Mouse (Mus musculus): ENCODE results near the gene Sptbn2. TPM values are rescaled to one million over a fixed set of nuclear protein-coding genes. Genes with fewer than 3 reads are reported as not detected.
A peak's percentile ranks its signal among the peaks of the same experiment; 100 is the strongest.

Sptbn2 gene
- polyA plus RNA-seq, 1 experiment from 2014 or later: 7.7 TPM

DNA sequence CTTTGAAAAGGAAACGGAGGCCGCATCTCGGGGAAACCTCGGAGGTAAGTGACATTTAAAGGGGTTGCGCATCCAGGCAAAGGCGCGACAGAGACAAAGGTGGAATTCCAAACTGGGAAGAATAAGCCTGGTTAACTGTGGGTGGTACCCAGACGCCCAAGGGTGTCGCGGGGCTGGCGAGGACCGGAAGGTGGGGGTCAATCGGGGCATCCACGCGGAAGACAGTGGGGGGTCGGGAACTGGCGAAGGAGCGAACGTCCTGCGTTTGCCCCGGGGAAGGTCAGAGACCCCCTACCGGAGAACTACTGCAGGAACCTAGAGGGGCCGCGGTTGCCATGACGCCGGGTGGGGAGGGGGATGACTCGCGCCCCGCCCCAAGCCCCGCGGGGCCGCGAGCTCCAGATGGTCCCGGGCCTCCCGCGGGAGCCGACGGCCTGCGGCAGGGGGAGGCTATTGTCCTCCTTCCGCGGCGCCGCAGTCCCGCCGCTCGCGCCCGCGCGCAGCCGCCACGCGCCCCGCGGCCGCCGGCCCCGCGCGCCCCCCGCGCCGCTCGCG lies 711 bp downstream of the Sptbn2 start:
- Histone ChIP-seq H3K27me3 (replicated peaks; ENCODE audit: low read depth, poor library complexity, severe bottlenecking) (peaks cover 70% of the 10 kb centered on the region), H3K4me3 (peak overlapping the region; percentile 78), H3K27ac (replicated peaks) (peak overlapping the region; percentile 90), H3K36me3 (replicated peaks) (no peaks in the 10 kb centered on the region), H3K4me1 (peaks cover 33% of the 10 kb centered on the region), H3K9me3 (no peaks in the 10 kb centered on the region)
- WGBS: 1% methylated on average over 62 of the region's 65 CpGs
- peak; percentile 81 for DNase-seq (ENCODE audit: low spot score)

DNA sequence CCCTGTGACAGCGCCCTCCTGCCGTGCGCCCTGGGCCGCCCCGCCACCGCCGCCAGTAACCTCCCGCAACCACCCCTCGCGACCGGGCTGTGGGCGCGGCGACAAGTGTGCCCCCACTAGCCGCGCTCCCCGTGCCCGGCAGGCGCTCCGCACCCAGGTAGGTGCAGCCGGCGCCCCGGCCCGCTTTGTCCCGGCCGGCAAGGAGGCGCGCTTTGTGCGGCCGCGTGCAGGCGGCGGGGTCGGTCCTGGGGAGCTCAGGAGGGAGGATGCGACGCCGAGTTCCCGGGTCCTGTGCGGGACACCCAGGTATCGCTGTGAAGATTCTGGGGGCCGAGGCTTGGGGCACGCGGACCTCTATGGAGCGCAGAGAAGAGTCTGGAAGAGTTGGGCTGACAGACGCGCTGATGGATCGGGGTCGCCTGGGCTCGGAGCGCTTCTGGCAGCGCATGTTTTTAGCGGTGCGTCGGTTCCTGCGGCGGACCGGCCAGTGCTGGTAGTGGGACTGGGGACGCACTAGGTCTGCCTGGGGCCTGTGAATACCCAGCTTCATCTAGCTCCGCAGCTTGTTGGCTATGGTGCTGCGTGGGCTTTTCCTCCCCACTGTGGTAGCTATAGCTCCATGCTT lies 1.3 kb downstream of the Sptbn2 start:
- H3K9me3 ChIP-seq: no peaks in the 10 kb centered on the region
- H3K36me3 ChIP-seq (replicated peaks): no peaks in the 10 kb centered on the region
- peak; percentile 71 for DNase-seq (ENCODE audit: low spot score)
- peaks cover 74% of the 10 kb centered on the region for H3K27me3 ChIP-seq (replicated peaks; ENCODE audit: low read depth, poor library complexity, severe bottlenecking)
- H3K4me1 ChIP-seq: peaks cover 33% of the 10 kb centered on the region
- WGBS: under 1% methylated on average over 60 of the region's 60 CpGs
- peak overlapping the region; percentile 90 for H3K27ac ChIP-seq (replicated peaks)
- peak overlapping the region; percentile 78 for H3K4me3 ChIP-seq

DNA sequence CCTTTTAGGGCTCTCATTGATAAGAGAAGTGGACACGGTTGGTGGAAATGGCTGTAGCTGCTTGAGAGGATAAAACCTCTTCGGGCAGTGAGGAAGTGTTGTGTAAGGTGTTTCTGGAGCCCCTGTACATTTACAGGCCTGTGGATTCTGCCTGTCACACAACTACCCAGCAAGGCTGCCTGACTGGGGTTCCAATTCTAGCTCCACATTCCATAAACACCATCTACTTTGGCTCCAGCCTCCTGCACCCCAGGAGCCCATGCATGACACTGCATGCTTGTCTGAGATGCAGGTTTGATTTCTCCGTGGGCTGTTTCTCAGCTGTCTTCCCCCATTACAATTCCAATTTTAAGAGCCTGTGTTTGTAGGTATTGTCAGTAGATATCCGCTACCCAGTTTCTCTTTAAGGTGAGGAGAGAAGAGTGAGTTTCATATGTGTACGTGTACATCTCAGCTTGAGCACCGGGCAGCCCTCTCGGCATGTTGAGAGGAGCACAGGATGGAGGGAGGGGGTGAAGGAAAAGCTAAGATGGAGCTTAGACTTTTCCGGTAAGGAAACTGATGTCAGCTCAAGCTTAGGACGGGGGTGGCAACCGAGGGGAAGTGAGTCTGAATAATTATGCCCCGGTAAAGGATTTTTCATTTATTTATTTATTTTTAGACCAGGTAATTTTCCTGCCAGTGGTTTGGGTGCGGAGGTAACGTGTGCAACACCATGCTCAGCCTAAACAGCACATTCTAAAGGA lies 2.0 kb downstream of the Sptbn2 start:
- H3K36me3 ChIP-seq (replicated peaks): no peaks in the 10 kb centered on the region; the same call in 1 of the 2 replicates
- peak overlapping the region; percentile 78 for H3K4me3 ChIP-seq
- H3K9me3 ChIP-seq: no peaks in the 10 kb centered on the region
- H3K27me3 ChIP-seq (replicated peaks; ENCODE audit: low read depth, poor library complexity, severe bottlenecking): peaks cover 81% of the 10 kb centered on the region
- no peak for DNase-seq (ENCODE audit: low spot score)
- peak overlapping the region; percentile 90 for H3K27ac ChIP-seq (replicated peaks)
- 38% methylated on average over 13 of the region's 13 CpGs for WGBS
- peaks cover 33% of the 10 kb centered on the region for H3K4me1 ChIP-seq

DNA sequence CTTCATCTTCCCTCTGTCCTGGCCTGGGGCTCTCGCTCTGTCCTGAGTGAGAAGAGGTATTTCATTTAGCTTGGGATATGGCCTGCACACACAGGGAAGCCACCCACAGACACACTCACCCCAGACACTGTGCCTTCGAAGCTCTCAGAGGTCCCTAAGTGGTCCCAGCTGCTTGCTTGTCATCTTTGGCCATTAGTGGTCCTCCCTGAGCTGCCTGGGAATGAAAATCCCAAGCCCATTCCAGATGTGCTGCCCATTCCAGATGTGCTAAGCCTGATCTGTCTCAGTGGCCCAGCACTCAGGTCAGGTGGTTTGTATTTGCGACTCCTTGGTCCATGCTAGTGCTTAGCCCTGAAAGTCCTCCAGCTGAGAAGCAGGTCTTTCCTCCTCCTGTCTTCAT lies 2.9 kb downstream of the Sptbn2 start:
- Histone ChIP-seq H3K9me3 (no peaks in the 10 kb centered on the region), H3K36me3 (replicated peaks) (no peaks in the 10 kb centered on the region; the same call in 1 of the 2 replicates), H3K4me3 (peak overlapping the region; percentile 32; the same call in 1 of the 2 replicates), H3K27me3 (replicated peaks; ENCODE audit: low read depth, poor library complexity, severe bottlenecking) (peaks cover 86% of the 10 kb centered on the region), H3K4me1 (peaks cover 41% of the 10 kb centered on the region), H3K27ac (replicated peaks) (no peak overlapping the region)
- 43% methylated on average over 3 of the region's 3 CpGs for whole genome bisulfite sequencing
- peak; percentile 38 for DNase-seq (ENCODE audit: low spot score)

DNA sequence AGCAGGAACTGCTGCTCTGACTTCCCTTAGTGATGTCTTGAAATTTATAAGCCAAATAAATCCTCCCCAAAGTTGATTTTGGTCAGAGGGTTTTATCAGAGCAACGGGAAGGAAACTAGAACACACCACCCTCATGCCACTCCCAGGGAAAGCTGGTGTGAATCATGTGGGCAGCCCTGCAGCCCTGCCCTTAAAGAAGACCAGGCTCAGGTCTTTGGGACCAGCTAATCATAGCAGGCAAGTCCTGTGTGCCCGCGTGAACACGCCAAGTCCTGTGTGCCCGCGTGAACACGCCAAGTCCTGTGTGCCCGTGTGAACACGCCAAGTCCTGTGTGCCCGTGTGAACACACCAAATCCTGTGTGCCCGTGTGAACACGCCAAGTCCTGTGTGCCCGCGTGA lies 5.8 kb downstream of the Sptbn2 start:
- no peaks in the 10 kb centered on the region for H3K9me3 ChIP-seq
- DNase-seq (ENCODE audit: low spot score): no peak
- 94% methylated on average over 14 of the region's 14 CpGs for WGBS
- H3K36me3 ChIP-seq (replicated peaks): no peaks in the 10 kb centered on the region; the same call in 1 of the 2 replicates
- H3K27me3 ChIP-seq (replicated peaks; ENCODE audit: low read depth, poor library complexity, severe bottlenecking): peaks cover 85% of the 10 kb centered on the region
- H3K4me3 ChIP-seq: no peak overlapping the region
- H3K4me1 ChIP-seq: peaks cover 62% of the 10 kb centered on the region
- no peak overlapping the region for H3K27ac ChIP-seq (replicated peaks)

DNA sequence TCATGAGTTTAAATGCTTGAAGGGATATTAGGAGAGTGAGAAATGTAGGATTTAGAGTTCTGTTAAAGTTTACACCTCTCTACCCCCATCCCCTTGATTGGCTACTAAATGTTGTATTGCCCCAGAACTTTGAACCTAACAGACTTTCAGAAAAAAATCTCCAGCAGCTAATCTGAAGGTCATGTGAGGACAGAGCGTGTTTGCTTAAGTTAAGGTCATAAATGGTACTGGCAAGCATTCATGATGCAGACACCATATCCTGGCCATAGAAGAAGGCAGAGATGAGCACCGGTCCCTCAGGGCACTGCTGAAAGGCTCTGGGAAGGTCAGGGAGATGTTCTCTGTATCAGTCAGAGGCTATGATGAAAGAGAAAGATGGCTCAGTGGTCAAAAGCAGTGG lies 6.3 kb downstream of the Sptbn2 start:
- no peak overlapping the region for H3K4me3 ChIP-seq
- H3K27ac ChIP-seq (replicated peaks): no peak overlapping the region
- 97% methylated on average over 2 of the region's 2 CpGs for WGBS
- no peaks in the 10 kb centered on the region; the same call in 1 of the 2 replicates for H3K36me3 ChIP-seq (replicated peaks)
- H3K4me1 ChIP-seq: peaks cover 63% of the 10 kb centered on the region
- H3K9me3 ChIP-seq: no peaks in the 10 kb centered on the region
- peaks cover 82% of the 10 kb centered on the region for H3K27me3 ChIP-seq (replicated peaks; ENCODE audit: low read depth, poor library complexity, severe bottlenecking)
- no peak for DNase-seq (ENCODE audit: low spot score)

DNA sequence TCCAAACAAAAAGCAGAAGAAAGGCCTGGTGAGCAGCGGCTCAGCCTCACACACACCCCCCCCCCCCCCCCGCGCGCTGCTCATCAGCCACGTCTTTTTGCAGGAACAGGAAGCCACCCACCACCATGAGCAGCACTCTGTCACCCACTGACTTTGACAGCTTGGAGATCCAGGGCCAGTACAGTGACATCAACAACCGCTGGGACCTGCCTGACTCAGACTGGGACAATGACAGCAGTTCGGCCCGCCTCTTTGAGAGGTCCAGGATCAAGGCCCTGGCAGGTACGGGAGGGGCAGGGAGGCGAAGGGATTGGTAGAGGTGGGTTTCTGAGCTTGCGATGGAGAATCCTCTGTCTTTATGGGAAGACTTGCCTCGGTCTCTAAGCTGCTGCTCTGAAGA lies 7.7 kb downstream of the Sptbn2 start:
- Histone ChIP-seq H3K27me3 (replicated peaks; ENCODE audit: low read depth, poor library complexity, severe bottlenecking) (peaks cover 67% of the 10 kb centered on the region), H3K27ac (replicated peaks) (0 out of 2 replicates have a peak overlapping the region, but pooled peaks have one; percentile 30), H3K4me3 (peak overlapping the region; percentile 23; the same call in 1 of the 2 replicates), H3K36me3 (replicated peaks) (no peaks in the 10 kb centered on the region; the same call in 1 of the 2 replicates), H3K9me3 (no peaks in the 10 kb centered on the region), H3K4me1 (peaks cover 53% of the 10 kb centered on the region)
- 24% methylated on average over 12 of the region's 12 CpGs for WGBS
- no peak for DNase-seq (ENCODE audit: low spot score)

DNA sequence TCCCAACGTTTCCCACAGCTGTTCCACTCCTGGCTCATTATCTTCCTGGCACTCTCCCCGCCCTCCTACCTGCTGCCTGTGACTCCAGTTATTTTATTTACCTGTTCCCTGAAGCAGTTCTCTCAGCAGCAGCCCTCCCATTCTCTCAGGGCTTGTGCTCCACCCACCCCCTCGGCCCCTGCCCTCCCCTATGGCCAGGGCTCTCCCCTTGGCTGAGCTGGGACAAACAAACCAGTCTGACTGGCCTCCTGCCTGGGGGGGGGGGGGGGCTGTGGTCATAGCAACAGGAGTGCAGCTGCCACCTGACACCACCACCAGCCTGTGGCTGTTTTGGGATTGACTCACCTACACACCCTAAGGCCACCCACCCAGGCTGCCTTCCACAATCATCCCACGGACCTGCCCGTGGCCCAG lies 8.4 kb downstream of the Sptbn2 start:
- H3K36me3 ChIP-seq (replicated peaks): peaks cover 5% of the 10 kb centered on the region
- peaks cover 48% of the 10 kb centered on the region for H3K4me1 ChIP-seq
- H3K27ac ChIP-seq (replicated peaks): 0 out of 2 replicates have a peak overlapping the region, but pooled peaks have one; percentile 30
- peaks cover 61% of the 10 kb centered on the region for H3K27me3 ChIP-seq (replicated peaks; ENCODE audit: low read depth, poor library complexity, severe bottlenecking)
- H3K4me3 ChIP-seq: peak overlapping the region; percentile 23; the same call in 1 of the 2 replicates
- 12% methylated on average over 5 of the region's 5 CpGs for WGBS
- H3K9me3 ChIP-seq: no peaks in the 10 kb centered on the region
- DNase-seq (ENCODE audit: low spot score): peak; percentile 79

DNA sequence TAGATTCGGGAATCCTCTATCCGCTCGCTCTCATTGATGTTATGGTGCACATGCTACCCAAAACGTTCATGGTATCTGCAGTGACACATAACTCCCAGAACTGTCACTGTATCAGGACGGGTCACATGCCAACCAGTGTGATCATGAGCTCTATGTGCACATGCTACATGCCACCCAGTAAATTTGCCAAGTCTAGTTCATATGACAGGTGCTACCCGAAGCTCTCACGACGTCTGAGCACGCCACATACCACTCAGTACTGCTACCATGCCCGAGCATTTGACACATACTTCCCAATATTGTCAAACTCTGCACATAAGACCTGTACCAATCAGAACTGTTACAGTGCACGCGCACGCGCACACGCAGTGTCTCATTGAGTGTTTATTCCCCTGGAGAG lies 9.1 kb downstream of the Sptbn2 start:
- H3K36me3 ChIP-seq (replicated peaks): peaks cover 8% of the 10 kb centered on the region
- H3K9me3 ChIP-seq: no peaks in the 10 kb centered on the region
- H3K4me3 ChIP-seq: no peak overlapping the region
- peaks cover 53% of the 10 kb centered on the region for H3K27me3 ChIP-seq (replicated peaks; ENCODE audit: low read depth, poor library complexity, severe bottlenecking)
- DNase-seq (ENCODE audit: low spot score): no peak
- no peak overlapping the region for H3K27ac ChIP-seq (replicated peaks)
- 79% methylated on average over 15 of the region's 15 CpGs for WGBS
- H3K4me1 ChIP-seq: peaks cover 44% of the 10 kb centered on the region

DNA sequence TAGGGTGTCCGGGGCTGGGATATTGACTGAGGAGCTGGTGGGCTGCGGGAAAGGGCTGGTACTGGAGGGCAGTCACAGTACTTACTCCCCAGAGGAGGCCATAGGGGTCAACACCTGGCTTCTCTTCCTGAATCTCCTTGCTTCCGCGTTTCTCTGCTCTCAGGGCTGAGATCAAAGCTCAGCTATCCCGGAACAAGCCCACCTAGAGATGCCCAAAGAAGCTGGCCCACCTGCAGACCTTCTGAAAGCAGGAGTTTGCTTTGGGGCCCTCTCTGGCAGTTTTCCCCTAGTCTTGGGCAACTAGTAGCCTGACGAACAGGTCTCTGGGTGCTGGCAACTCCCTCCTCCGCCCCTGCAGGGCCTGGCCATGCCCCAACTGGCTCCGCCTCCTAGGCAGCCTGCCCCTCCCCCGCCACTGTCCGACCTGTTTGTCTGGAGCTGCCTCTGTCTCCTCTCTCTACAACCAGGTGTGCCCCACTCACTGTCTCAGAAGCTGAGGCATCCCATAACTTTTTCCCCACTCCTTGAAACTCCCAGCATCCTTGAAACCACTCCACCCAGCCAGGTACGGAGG lies 9.8 kb downstream of the Sptbn2 start:
- no peaks in the 10 kb centered on the region for H3K9me3 ChIP-seq
- peak; percentile 67 for DNase-seq (ENCODE audit: low spot score)
- H3K4me1 ChIP-seq: peaks cover 44% of the 10 kb centered on the region
- WGBS: 13% methylated on average over 11 of the region's 11 CpGs
- peaks cover 11% of the 10 kb centered on the region for H3K36me3 ChIP-seq (replicated peaks)
- peak overlapping the region; percentile 44 for H3K4me3 ChIP-seq
- peaks cover 47% of the 10 kb centered on the region for H3K27me3 ChIP-seq (replicated peaks; ENCODE audit: low read depth, poor library complexity, severe bottlenecking)
- H3K27ac ChIP-seq (replicated peaks): peak overlapping the region; percentile 65

DNA sequence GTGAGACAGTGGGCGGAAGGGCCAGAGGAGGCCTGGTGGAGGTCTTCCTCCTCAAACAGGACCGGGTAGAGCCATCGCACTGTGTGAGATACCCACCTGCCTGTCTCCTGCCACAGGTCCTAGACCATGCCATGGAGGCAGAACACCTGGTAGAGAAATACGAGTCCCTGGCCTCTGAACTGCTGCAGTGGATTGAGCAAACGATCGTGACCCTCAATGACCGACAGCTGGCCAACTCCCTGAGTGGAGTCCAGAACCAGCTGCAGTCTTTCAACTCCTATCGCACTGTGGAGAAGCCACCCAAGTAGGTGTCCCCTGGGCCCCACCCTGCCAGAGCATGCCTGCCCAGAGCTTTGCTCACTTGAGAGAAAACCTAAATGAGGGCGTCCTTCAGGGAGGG lies 18.2 kb downstream of the Sptbn2 start:
- no peak overlapping the region for H3K4me3 ChIP-seq
- H3K27me3 ChIP-seq (replicated peaks; ENCODE audit: low read depth, poor library complexity, severe bottlenecking): no peaks in the 10 kb centered on the region
- no peaks in the 10 kb centered on the region for H3K9me3 ChIP-seq
- no peak for DNase-seq (ENCODE audit: low spot score)
- H3K36me3 ChIP-seq (replicated peaks): peaks cover 81% of the 10 kb centered on the region
- 88% methylated on average over 9 of the region's 9 CpGs for WGBS
- no peak overlapping the region for H3K27ac ChIP-seq (replicated peaks)
- no peaks in the 10 kb centered on the region for H3K4me1 ChIP-seq

DNA sequence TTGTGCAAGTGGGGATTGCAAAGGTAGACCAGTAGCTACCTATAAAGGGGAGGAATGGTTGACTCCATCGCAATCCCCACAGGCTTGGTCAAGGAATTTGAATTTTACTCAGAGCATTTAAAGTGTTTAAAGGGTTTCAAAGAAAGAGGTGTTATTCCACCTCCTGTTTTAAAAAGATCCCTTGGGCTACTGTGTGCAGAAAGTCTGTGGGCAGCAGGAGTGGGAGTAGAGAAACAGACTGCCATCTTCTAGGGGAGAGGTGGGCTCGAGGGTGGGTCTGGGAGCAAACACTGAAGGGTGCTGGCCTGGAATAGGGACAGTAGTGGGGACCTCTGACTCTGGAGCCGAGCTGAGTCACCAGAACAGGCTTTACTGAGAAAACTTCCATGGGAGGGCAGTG lies 22.1 kb downstream of the Sptbn2 start:
- DNase-seq (ENCODE audit: low spot score): no peak
- H3K9me3 ChIP-seq: no peaks in the 10 kb centered on the region
- no peaks in the 10 kb centered on the region for H3K4me1 ChIP-seq
- no peak overlapping the region for H3K27ac ChIP-seq (replicated peaks)
- no peaks in the 10 kb centered on the region for H3K27me3 ChIP-seq (replicated peaks; ENCODE audit: low read depth, poor library complexity, severe bottlenecking)
- peaks cover 82% of the 10 kb centered on the region for H3K36me3 ChIP-seq (replicated peaks)
- WGBS: 85% methylated on average over 3 of the region's 3 CpGs
- no peak overlapping the region for H3K4me3 ChIP-seq

Measured in embryonic facial prominence, embryonic 10.5 days (tissue).